ENCODE assay signal across 13 mouse cellular contexts in the genomic region with DNA sequence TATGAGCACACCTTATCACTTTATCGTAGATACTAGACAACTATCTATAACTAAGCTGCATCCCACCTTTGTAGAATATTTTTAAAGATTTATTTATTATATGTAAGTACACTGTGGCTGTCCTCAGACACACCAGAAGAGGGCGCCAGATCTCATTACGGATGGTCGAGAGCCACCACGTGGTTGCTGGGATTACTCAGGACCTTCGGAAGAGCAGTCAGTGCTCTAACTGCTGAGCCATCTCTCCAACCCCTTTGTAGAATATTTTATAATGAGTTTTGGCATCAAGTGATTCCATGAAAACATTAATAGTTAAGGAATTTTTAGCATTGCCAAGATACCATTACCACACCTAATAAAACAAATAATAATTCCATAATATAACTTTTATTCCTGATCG. TPM values are rescaled to one million over a fixed set of nuclear protein-coding genes. Genes with fewer than 3 reads are reported as not detected.
DNase-seq lines count a peak whose midpoint lies in the region; ATAC-seq and TF ChIP-seq lines count a peak whose summit lies in the region.
"Had no signal": no experiment of that assay in that cellular context is flagged by ENCODE, and none has a peak within 500 bp of the region (broad histone marks: within the 10 kb centered on the region; RNA-seq: fewer than 3 reads in every experiment).

No protein-coding gene starts in this region.

- DNase-seq in heart, adult 11 months: peak; percentile 75
- no peak for DNase-seq in heart, adult 8-10 months (ENCODE audit: low spot score)
- no peak for DNase-seq in lung, postnatal 0 days (ENCODE audit: low spot score)
- no peak for DNase-seq in lung, postnatal 14 days

- H3K4me3 ChIP-seq in lung, postnatal 0 days (ENCODE audit: low read depth, low read length): no peak overlapping the region
- no peak overlapping the region for H3K4me3 ChIP-seq in embryonic fibroblast, embryonic 13.5 days (ENCODE audit: insufficient read depth, low read length)
- no peak overlapping the region for H3K4me3 ChIP-seq in limb, embryonic 15.5 days
- H3K4me3 ChIP-seq: embryonic facial prominence, embryonic 15.5 days; hindbrain, embryonic 13.5 days; liver, embryonic 12.5 days; midbrain, embryonic 12.5 days; neural tube, embryonic 13.5 days had no signal

- no peak overlapping the region for H3K9ac ChIP-seq in lung, postnatal 0 days (replicated peaks; ENCODE audit: low read depth)
- no peak overlapping the region for H3K9ac ChIP-seq in limb, embryonic 15.5 days
- H3K9ac ChIP-seq: embryonic facial prominence, embryonic 15.5 days; hindbrain, embryonic 13.5 days; liver, embryonic 12.5 days; midbrain, embryonic 12.5 days; neural tube, embryonic 13.5 days had no signal

- 50% methylated on average over 7 of the region's 7 CpGs for WGBS in lung, postnatal 0 days
- 46% methylated on average over 7 of the region's 7 CpGs for WGBS in limb, embryonic 15.5 days

- H3K27ac ChIP-seq in lung, postnatal 0 days (ENCODE audit: low read length): no peak overlapping the region
- H3K27ac ChIP-seq in embryonic fibroblast, embryonic 13.5 days (ENCODE audit: insufficient read depth, low read length): peak overlapping the region; percentile 75
- no peak overlapping the region for H3K27ac ChIP-seq in limb, embryonic 15.5 days
- H3K27ac ChIP-seq: embryonic facial prominence, embryonic 15.5 days; hindbrain, embryonic 13.5 days; liver, embryonic 12.5 days; midbrain, embryonic 12.5 days; neural tube, embryonic 13.5 days had no signal

- no peaks in the 10 kb centered on the region for H3K4me1 ChIP-seq in lung, postnatal 0 days (ENCODE audit: insufficient read depth, low read depth, low read length)
- H3K4me1 ChIP-seq in embryonic fibroblast, embryonic 13.5 days (ENCODE audit: control insufficient read depth, insufficient read depth, low read length): peaks cover 7% of the 10 kb centered on the region
- peaks cover 12% of the 10 kb centered on the region for H3K4me1 ChIP-seq in limb, embryonic 15.5 days
- H3K4me1 ChIP-seq: liver, embryonic 12.5 days; midbrain, embryonic 12.5 days; neural tube, embryonic 13.5 days had no signal

- ATAC-seq in lung, postnatal 0 days: no peak
- peak; percentile 35; the same call in 1 of the 2 replicates for ATAC-seq in limb, embryonic 15.5 days (ENCODE audit: insufficient number of reproducible peaks, low FRiP score, low TSS enrichment, low read depth)
- no peak for ATAC-seq in granulocyte monocyte progenitor cell, adult 5-6 weeks (replicated peaks; ENCODE audit: poor library complexity, severe bottlenecking)
- ATAC-seq: inflammation-experienced regulatory T-cells, adult 6 months; liver, embryonic 12.5 days had no signal

- TF ChIP-seq EP300 in lung, postnatal 0 days (IDR thresholded peaks at IDR 0.05): no peak

- TF ChIP-seq CTCF in lung, postnatal 0 days (IDR thresholded peaks at IDR 0.05): peak; percentile 20; the same call in 1 of the 2 replicates
- TF ChIP-seq CTCF in embryonic fibroblast, embryonic 13.5 days (IDR thresholded peaks at IDR 0.05; ENCODE audit: borderline replicate concordance, insufficient read depth, low read length): no peak

- no peaks in the 10 kb centered on the region for H3K36me3 ChIP-seq in lung, postnatal 0 days (ENCODE audit: insufficient read depth, low read length)
- no peaks in the 10 kb centered on the region for H3K36me3 ChIP-seq in limb, embryonic 15.5 days
- H3K36me3 ChIP-seq: embryonic facial prominence, embryonic 15.5 days; hindbrain, embryonic 13.5 days; liver, embryonic 12.5 days; midbrain, embryonic 12.5 days; neural tube, embryonic 13.5 days had no signal

- H3K9me3 ChIP-seq in lung, postnatal 0 days (ENCODE audit: low read length): no peaks in the 10 kb centered on the region
- H3K9me3 ChIP-seq in limb, embryonic 15.5 days: no peaks in the 10 kb centered on the region
- H3K9me3 ChIP-seq: embryonic facial prominence, embryonic 15.5 days; hindbrain, embryonic 13.5 days; liver, embryonic 12.5 days; midbrain, embryonic 12.5 days; neural tube, embryonic 13.5 days had no signal

- no peak for TF ChIP-seq POLR2A in embryonic fibroblast, embryonic 13.5 days (IDR thresholded peaks at IDR 0.05; ENCODE audit: low read depth, low read length)

- no peaks in the 10 kb centered on the region for H3K27me3 ChIP-seq in lung, postnatal 0 days (replicated peaks; ENCODE audit: insufficient read depth, low read length)
- no peaks in the 10 kb centered on the region for H3K27me3 ChIP-seq in limb, embryonic 15.5 days
- H3K27me3 ChIP-seq: embryonic facial prominence, embryonic 15.5 days; hindbrain, embryonic 13.5 days; liver, embryonic 12.5 days; neural tube, embryonic 13.5 days had no signal

- no peak overlapping the region for H3K4me2 ChIP-seq in lung, postnatal 0 days (replicated peaks; ENCODE audit: low read depth, low read length)
- no peak overlapping the region for H3K4me2 ChIP-seq in limb, embryonic 15.5 days
- H3K4me2 ChIP-seq: embryonic facial prominence, embryonic 15.5 days; hindbrain, embryonic 13.5 days; liver, embryonic 12.5 days; midbrain, embryonic 12.5 days; neural tube, embryonic 13.5 days had no signal

RNA-seq across cellular contexts. Expression of gene Rbm43, which starts 20.4 kb away (rescaled TPM):
- total RNA-seq in heart, adult 8-10 months (2022): 1 to 10 TPM; 3.3 to 4.1 (median 3.7) TPM
- polyA plus RNA-seq in lung, postnatal 0 days (2015; fragmentation: Nextera tagmentation; extraction: Ambion mirVana): 14.7 and 17.0 TPM in 2 replicates
- polyA plus RNA-seq in embryonic fibroblast, embryonic 13.5 days (2011; ENCODE audit: insufficient read length, low read depth, missing spikeins): 20.3 and 21.7 TPM in 2 replicates
- polyA plus RNA-seq in limb, embryonic 15.5 days (2015; fragmentation: Nextera tagmentation; extraction: Ambion mirVana): 16.4 and 17.6 TPM in 2 replicates
- total RNA-seq in granulocyte monocyte progenitor cell, adult 5-6 weeks (2014; fragmentation: Nextera tagmentation): 31.2 and 37.1 TPM in 2 replicates
- total RNA-seq in granulocyte monocyte progenitor cell, adult 5-6 weeks (2017): 18.0 and 30.1 TPM in 2 replicates

RNA-seq across cellular contexts. Expression of gene Nmi, which starts 58.8 kb away (rescaled TPM):
- total RNA-seq in heart, adult 8-10 months (2022): 1 to 10 TPM; 4.5 to 8.7 (median 6.3) TPM
- polyA plus RNA-seq in lung, postnatal 0 days (2015; fragmentation: Nextera tagmentation; extraction: Ambion mirVana): 36.6 and 38.4 TPM in 2 replicates
- polyA plus RNA-seq in embryonic fibroblast, embryonic 13.5 days (2011; ENCODE audit: insufficient read length, low read depth, missing spikeins): 9.6 and 14.3 TPM in 2 replicates
- polyA plus RNA-seq in limb, embryonic 15.5 days (2015; fragmentation: Nextera tagmentation; extraction: Ambion mirVana): 12.1 and 13.8 TPM in 2 replicates
- total RNA-seq in granulocyte monocyte progenitor cell, adult 5-6 weeks (2014; fragmentation: Nextera tagmentation): 16.8 and 21.7 TPM in 2 replicates
- total RNA-seq in granulocyte monocyte progenitor cell, adult 5-6 weeks (2017): 44.8 and 59.3 TPM in 2 replicates
